Mouse (Mus musculus) frontal cortex, postnatal 10 days (tissue): ENCODE measurements around the gene Gpr37.

ENCODE experiments used
- DNase-seq, 2 experiments: peaks; one replicate each; pipeline ENCODE4 v3.0.0; 2022; ENCODE audit warnings: low spot score in 2 of 2, mixed read lengths in 1 of 2

Gene Gpr37

GRCm38 (mm10) chr6:25690629-25691028 is at the start of gene Gpr37:
Gpr37 (minus strand) TSS chr6:25690729.
- no peak for DNase-seq

GRCm38 (mm10) chr6:25736533-25736932 is 46.0 kb upstream of the Gpr37 start:
- no peak for DNase-seq

GRCm38 (mm10) chr6:25726560-25726959 is 36.0 kb upstream of the Gpr37 start:
- no peak for DNase-seq

DNA sequence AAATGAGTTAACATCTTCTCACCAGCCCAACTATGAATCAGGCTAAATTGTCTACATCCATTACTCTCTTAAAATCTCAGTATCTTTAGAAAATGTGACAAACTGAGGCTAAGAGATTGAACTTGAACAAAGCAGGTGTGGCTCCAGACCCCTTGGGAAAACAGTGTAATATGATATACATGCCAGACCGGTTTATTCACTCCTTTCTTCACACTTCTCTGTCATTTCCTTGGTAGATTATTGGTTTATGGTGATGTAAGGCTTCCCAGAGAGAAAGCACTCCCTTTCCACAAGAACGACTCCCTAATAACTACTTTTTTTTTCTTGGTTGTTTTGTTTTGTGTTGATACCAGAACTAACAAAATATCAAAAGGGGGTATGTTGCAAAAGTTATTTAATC is 20.1 kb upstream of the Gpr37 start:
- no peak for DNase-seq

GRCm38 (mm10) chr6:25709250-25709895 is 18.8 kb upstream of the Gpr37 start:
- peak; percentile 6 to 34 for DNase-seq

GRCm38 (mm10) chr6:25699956-25700355 is 9.4 kb upstream of the Gpr37 start:
- DNase-seq, result no peak

GRCm38 (mm10) chr6:25690284-25690605 is 284 bp downstream of the Gpr37 start:
- peak in 1 of 2 experiments; percentile 8 for DNase-seq

DNA sequence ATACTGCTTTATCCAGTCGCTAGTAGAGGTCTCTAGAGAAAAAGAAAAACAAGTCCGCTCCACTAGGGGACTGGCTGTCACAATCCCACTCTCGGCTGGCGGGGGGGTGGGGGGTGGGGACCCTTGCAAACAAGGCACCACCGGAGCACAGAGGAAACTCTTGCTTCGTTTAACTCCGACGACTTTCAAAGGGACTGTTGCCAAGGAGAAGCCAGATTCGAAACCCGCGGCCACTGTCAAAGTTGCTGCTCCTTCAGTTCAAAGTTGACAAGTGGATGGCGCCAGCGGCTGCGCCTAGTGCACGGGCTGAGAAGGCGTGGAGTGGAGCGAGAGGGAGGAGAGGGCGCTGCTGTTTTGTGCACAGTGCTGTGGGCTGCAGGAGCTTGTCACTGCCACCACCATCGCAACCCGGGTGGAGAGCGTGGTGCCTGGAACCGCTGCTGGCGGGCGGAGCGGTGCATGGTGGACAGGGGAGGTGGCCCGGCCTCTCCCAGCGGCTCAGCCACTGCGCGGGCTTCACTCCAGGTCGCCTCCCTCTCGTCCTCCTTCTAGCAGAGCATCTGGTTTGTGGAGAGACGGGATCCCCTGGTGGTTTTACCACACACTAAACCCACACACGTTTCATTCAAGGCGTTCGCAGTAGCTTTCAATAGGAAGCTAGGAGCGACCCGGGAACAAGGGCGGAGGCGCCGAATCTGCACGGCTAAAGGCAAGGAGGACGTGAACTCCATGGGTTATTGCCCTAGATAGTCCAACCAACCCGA is 827 bp downstream of the Gpr37 start:
- peak; percentile 21 to 38 for DNase-seq

- DNase-seq, result peak; percentile 11 to 13
Observed at GRCm38 (mm10) chr6:25688927-25689519, 1.5 kb downstream of the Gpr37 start.

- DNase-seq, result peak; percentile 10 to 44
Observed at GRCm38 (mm10) chr6:25686760-25687200, 3.7 kb downstream of the Gpr37 start.

DNA sequence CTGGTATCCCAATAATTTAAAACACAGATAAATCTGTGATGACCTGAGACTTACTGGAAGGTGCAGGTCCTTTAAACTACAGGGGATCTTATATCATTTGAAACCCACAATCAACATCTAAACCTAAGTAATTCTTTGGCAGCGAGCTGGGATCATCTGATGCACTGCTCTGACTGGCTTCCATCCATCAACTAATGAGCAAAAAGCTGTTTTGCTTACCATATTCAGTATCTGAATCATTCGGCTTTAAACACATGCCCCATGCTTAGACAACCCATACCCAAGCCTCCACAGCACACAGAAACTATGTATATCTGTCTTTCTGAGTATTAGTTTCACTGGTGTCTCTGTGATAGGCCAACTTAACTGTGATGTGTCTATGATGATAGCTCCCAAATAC is 6.1 kb downstream of the Gpr37 start:
- DNase-seq, result no peak

DNA sequence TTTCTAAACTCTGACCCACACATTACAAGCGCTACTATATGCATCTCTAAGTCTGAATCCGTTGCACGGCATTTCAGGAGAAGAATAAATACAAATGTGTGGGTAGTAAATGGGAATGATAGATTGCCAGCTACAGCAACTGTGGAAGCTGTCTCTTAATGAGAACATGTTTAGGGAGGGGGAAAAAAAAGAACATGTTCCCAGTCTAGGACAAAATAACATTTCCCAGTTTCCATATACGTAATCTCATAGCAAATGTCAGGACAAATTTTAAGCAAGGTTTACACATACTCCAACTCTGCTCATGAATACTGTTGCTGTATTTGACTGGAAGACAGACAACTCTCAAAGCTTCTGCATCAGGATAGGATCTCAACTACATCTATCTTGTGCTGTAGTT is 15.4 kb downstream of the Gpr37 start:
- DNase-seq, result no peak

- no peak for DNase-seq
Observed at GRCm38 (mm10) chr6:25673801-25674200, 16.7 kb downstream of the Gpr37 start.

DNA sequence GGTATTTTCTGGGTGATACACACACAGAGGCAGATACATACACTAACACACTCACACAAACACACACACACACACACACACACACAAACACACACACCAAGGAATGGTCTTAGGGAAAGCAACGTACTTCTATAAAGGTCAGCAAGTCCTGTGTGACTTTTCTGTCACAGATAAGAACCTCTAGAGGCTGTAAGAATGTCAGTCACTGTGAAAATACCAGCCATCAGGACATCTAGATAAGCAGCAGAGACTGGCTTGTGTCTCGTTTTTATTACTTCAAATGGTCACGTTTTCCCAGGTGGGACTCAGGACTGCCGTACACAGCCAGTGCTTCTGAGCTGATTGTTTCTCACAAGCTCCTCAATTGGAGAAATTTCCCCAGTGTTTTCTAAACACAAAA is 20.4 kb downstream of the Gpr37 start:
- DNase-seq, result no peak

DNA sequence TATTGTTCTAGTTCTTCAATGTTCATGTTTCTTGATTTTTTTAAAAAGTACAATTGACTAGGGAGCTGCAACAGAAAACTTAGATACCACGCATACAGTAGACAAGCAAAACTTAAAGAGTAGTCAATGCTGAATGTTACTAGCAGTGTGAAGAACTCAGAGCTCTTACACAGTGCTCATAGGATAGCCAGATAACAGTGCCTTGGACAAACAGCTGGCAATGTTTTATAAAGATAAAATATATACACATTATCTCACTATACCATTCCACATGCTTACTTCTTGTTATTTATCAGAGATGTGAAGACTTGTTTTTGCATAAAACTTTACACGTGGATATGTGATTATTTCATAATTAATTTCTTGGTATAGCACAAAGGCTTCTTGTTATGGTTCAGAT is 26.6 kb downstream of the Gpr37 start:
- DNase-seq, result no peak

DNA sequence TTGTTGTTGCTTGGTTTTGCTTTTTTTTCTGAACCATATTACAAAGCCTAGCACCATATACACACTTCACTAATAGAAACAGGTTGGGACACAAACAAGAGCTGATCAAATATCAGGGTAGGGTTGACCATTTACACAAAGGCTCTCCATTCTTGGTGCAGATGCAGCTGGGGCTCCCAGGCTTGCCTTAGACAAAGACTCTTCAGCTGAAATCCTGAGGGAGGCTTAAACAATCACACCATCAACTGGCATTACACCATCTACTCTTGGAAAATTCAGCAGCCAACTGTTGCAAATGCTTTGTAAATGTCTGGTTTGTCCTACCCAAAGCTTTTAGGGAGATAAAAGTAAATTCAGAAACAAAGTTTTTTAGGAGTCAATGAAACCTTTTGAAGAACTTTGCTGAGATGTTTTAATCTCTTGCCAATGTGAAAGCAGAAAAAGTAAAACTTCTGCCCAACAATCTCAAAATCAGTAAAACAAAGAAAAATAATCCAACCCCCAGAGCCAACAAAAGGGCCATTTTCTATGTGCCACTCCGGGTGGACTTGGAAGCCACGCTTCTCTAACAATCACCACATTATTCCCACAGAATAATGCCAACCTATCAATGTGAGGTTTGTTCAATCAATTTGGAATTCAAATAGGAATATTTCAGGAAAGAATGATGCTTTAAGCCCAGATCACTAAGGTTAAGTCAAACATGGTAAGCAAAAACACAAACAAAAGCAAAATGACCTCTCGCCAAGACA is 30.4 kb downstream of the Gpr37 start:
- no peak for DNase-seq
